Mouse (Mus musculus): ENCODE data around the gene 4930562C15Rik. TPM values are rescaled to one million over a fixed set of nuclear protein-coding genes. Genes with fewer than 3 reads are reported as not detected.

The 4930562C15Rik gene
- total RNA-seq, 1 experiment, result 0.09 TPM

DNA sequence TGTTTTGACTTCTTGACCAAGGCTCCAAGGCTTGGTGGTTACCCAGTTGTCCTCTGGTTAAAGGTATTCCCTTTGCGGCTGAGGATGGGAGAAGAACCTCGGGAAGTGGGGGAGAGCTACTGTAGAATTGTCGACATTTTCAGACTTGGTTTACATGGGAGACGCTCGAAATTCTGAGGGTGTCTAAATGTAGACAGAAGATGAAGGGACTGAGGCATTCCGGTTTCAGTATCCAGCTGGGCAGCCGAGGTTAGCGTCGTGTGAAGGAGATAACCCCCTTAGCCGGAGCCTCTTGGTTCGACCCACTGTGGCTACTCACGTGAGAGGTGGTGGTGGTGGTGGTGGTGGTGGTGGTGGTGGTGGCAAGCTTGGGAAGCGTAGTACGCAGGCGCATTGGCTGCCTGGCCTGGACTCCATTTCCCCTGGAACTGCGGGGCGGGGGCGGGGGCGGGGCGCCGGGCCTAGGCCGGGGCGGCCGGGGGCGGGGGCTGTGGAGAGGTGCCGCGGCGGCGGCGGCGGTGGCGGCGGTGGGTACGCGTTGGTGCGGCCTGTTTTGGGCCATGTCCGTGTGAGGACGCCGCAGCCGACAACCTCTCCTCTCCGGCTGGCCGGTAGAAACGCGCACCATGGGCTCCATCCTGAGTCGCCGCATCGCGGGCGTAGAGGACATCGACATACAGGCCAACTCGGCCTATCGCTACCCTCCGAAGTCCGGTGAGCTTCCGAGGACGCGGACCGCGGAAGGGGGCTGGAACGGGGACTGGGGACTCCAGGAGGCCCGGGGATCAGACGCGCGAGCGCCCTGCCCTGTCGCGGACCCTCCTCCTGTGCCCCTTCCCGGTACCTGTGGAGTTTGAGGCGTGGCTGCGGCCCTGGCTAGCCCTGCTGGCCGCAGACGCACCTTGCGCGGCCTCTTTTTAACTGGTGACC, 50.8 kb downstream of the 4930562C15Rik start, which contains the start of gene Mgrn1:
Gene Mgrn1, plus strand, starts transcription at position 490 of the 930 bp plus-strand sequence.
- peaks cover 2 to 11% of the 10 kb centered on the region in 2 experiments; a peak in 2 of 4 replicates for H3K4me1 ChIP-seq (ENCODE audit: control insufficient read depth in 2 of 2, insufficient read depth in 2 of 2, low read length in 2 of 2, poor library complexity in 1 of 2)
- peak within 1 kb of the TSS; percentile 91 for H3K9ac ChIP-seq (ENCODE audit: insufficient read depth, low read depth, low read length, poor library complexity, severe bottlenecking)
- in situ Hi-C loops (cut with MboI; ENCODE audit: low sequenced_read_pairs in 2 of 2, unreplicated experiment in 2 of 2), result no loop called here
- no peaks in the 10 kb centered on the region; the same call in 1 of the 2 replicates for H3K36me3 ChIP-seq (ENCODE audit: control insufficient read depth, insufficient read depth, low read length, poor library complexity, severe bottlenecking)
- no peaks in the 10 kb centered on the region for H3K9me3 ChIP-seq (ENCODE audit: control insufficient read depth, insufficient read depth, low read depth, low read length)
- no peak for TF ChIP-seq MAFK (IDR thresholded peaks at IDR 0.05; ENCODE audit: insufficient read depth, low read depth, low read length)
- TF ChIP-seq ZNF384 (IDR thresholded peaks at IDR 0.05; ENCODE audit: low read depth, low read length), result no peak
- peak; percentile 63; the same call in 1 of the 2 replicates for TF ChIP-seq HCFC1 (IDR thresholded peaks at IDR 0.05; ENCODE audit: borderline replicate concordance, insufficient read depth, low read length)
- TF ChIP-seq ZC3H11A (IDR thresholded peaks at IDR 0.05; ENCODE audit: borderline replicate concordance, low read depth, low read length), result no peak
- peak; percentile 28; the same call in 1 of the 2 replicates for TF ChIP-seq CHD2 (IDR thresholded peaks at IDR 0.05; ENCODE audit: low read depth, low read length)
- peak within 1 kb of the TSS; percentile 91 for H3K4me3 ChIP-seq (ENCODE audit: insufficient read depth in 1 of 2, low read depth in 1 of 2, low read length in 2 of 2, poor library complexity in 1 of 2, severe bottlenecking in 1 of 2)
- peak; percentile 95 for DNase-seq (ENCODE audit: low read depth, low spot score)
- no peak within 1 kb of the TSS; the same call in 1 of the 2 replicates for H3K27ac ChIP-seq (ENCODE audit: insufficient read depth, low read depth, low read length, poor library complexity, severe bottlenecking)

DNA sequence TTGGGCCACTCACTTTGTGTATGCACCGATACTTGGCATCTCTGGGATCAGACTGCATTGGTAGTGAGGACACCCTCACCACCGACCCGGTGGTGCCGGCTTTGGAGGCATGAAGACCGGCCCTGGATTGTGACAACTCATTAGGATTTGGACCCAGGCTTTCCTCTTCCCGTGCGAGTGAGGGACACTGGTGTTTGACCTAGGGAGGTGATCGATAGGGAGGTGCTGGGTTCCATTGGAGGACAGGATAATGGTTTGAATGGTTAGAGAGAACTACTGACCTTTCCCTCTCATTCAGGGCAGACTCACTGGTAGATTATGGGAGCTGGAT, 51.4 kb downstream of the 4930562C15Rik start:
- no peak overlapping the region for H3K27ac ChIP-seq (ENCODE audit: insufficient read depth, low read depth, low read length, poor library complexity, severe bottlenecking)

DNA sequence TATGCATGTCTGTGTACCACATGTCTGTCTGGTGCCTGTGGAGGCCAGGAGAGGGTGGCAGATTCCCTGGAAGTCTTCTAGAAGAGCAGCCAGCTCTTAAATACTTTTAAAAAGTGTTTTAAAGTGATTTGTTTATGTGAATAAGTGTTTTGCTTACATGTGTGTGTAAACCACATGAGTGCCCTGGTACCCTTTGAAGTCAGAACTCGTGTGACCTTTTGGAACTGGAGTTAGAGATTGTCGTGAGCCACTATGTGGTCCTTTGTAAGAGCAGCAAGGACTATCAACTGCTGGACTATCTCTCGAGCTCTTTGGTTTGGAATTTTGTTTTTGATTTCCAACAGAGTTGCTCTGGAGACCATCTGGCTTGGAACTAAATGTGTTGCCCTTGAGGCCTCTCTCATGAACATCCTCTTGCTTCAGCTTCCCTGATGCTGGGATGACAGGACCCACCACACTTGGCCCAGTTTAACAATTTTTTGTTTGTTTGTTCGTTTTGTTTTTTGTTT, 55.0 kb downstream of the 4930562C15Rik start:
- in situ Hi-C loops (cut with MboI; ENCODE audit: low sequenced_read_pairs in 2 of 2, unreplicated experiment in 2 of 2), result no loop called here

More for the DNA sequence above, 51.4 kb downstream of the 4930562C15Rik start:
- Histone ChIP-seq H3K9ac (ENCODE audit: insufficient read depth, low read depth, low read length, poor library complexity, severe bottlenecking) (peak overlapping the region; percentile 91), H3K9me3 (ENCODE audit: control insufficient read depth, insufficient read depth, low read depth, low read length) (no peaks in the 10 kb centered on the region), H3K4me3 (ENCODE audit: insufficient read depth in 1 of 2, low read depth in 1 of 2, low read length in 2 of 2, poor library complexity in 1 of 2, severe bottlenecking in 1 of 2) (peak overlapping the region; percentile 91), H3K4me1 (ENCODE audit: control insufficient read depth in 2 of 2, insufficient read depth in 2 of 2, low read length in 2 of 2, poor library complexity in 1 of 2) (peaks cover 1 to 9% of the 10 kb centered on the region in 2 experiments; a peak in 2 of 4 replicates), H3K36me3 (ENCODE audit: control insufficient read depth, insufficient read depth, low read length, poor library complexity, severe bottlenecking) (no peaks in the 10 kb centered on the region; the same call in 1 of the 2 replicates)
- DNase-seq (ENCODE audit: low read depth, low spot score), result no peak
- in situ Hi-C loops (cut with MboI; ENCODE audit: low sequenced_read_pairs in 2 of 2, unreplicated experiment in 2 of 2), result no loop called here
- TF ChIP-seq ZNF384 (IDR thresholded peaks at IDR 0.05; ENCODE audit: low read depth, low read length), result no peak

DNA sequence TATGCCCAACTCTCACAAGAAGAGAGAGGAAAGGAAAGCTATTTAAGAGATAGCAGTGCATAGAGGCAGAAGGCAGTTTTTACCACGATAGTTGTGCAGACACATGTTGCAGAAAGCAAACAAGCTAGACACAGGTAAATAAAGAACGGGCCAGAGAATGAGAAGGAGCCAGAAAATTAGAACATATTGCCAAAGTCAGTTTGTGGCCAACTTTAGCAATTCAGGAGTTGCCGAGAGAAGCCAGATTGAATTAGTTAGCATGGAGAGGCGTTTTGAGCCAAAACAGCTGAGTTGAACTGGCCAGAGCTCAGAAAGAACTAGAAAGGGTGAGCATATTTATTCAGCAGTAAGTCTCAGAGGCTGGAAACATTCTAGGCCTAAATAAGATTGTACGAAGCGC, 57.0 kb downstream of the 4930562C15Rik start:
- in situ Hi-C loops (cut with MboI; ENCODE audit: low sequenced_read_pairs in 2 of 2, unreplicated experiment in 2 of 2), result no loop called here
- TF ChIP-seq MAFK (IDR thresholded peaks at IDR 0.05; ENCODE audit: insufficient read depth, low read depth, low read length) (no peak), ZC3H11A (IDR thresholded peaks at IDR 0.05; ENCODE audit: borderline replicate concordance, low read depth, low read length) (no peak), CHD2 (IDR thresholded peaks at IDR 0.05; ENCODE audit: low read depth, low read length) (no peak), ZNF384 (IDR thresholded peaks at IDR 0.05; ENCODE audit: low read depth, low read length) (no peak), HCFC1 (IDR thresholded peaks at IDR 0.05; ENCODE audit: borderline replicate concordance, insufficient read depth, low read length) (no peak)
- Histone ChIP-seq H3K9ac (ENCODE audit: insufficient read depth, low read depth, low read length, poor library complexity, severe bottlenecking) (no peak overlapping the region), H3K36me3 (ENCODE audit: control insufficient read depth, insufficient read depth, low read length, poor library complexity, severe bottlenecking) (no peaks in the 10 kb centered on the region), H3K27ac (ENCODE audit: insufficient read depth, low read depth, low read length, poor library complexity, severe bottlenecking) (no peak overlapping the region), H3K4me1 (ENCODE audit: control insufficient read depth in 2 of 2, insufficient read depth in 2 of 2, low read length in 2 of 2, poor library complexity in 1 of 2) (peaks cover 0 to 14% of the 10 kb centered on the region in 2 experiments; a peak in 1 of 4 replicates), H3K9me3 (ENCODE audit: control insufficient read depth, insufficient read depth, low read depth, low read length) (no peaks in the 10 kb centered on the region), H3K4me3 (ENCODE audit: insufficient read depth in 1 of 2, low read depth in 1 of 2, low read length in 2 of 2, poor library complexity in 1 of 2, severe bottlenecking in 1 of 2) (no peak overlapping the region)
- DNase-seq (ENCODE audit: low read depth, low spot score), result no peak

More for the DNA sequence above, 55.0 kb downstream of the 4930562C15Rik start:
- Histone ChIP-seq H3K4me3 (ENCODE audit: insufficient read depth in 1 of 2, low read depth in 1 of 2, low read length in 2 of 2, poor library complexity in 1 of 2, severe bottlenecking in 1 of 2) (no peak overlapping the region), H3K9ac (ENCODE audit: insufficient read depth, low read depth, low read length, poor library complexity, severe bottlenecking) (no peak overlapping the region), H3K9me3 (ENCODE audit: control insufficient read depth, insufficient read depth, low read depth, low read length) (no peaks in the 10 kb centered on the region), H3K4me1 (ENCODE audit: control insufficient read depth in 2 of 2, insufficient read depth in 2 of 2, low read length in 2 of 2, poor library complexity in 1 of 2) (peaks cover 0 to 10% of the 10 kb centered on the region in 2 experiments; a peak in 1 of 4 replicates), H3K27ac (ENCODE audit: insufficient read depth, low read depth, low read length, poor library complexity, severe bottlenecking) (no peak overlapping the region), H3K36me3 (ENCODE audit: control insufficient read depth, insufficient read depth, low read length, poor library complexity, severe bottlenecking) (no peaks in the 10 kb centered on the region)
- no peak for TF ChIP-seq CHD2 (IDR thresholded peaks at IDR 0.05; ENCODE audit: low read depth, low read length)
- TF ChIP-seq ZNF384 (IDR thresholded peaks at IDR 0.05; ENCODE audit: low read depth, low read length), result no peak
- no peak for TF ChIP-seq HCFC1 (IDR thresholded peaks at IDR 0.05; ENCODE audit: borderline replicate concordance, insufficient read depth, low read length)
- no peak for DNase-seq (ENCODE audit: low read depth, low spot score)

Measured in ES-E14 (cell line).